Mouse (Mus musculus) small intestine, adult 2 months (tissue): ENCODE measurements at regions not wholly inside any gene's neighbourhood (a gene's known extent, or its start where the extent isn't known, plus 50 kb on each side); places are given as distances from the start of the nearest gene placed in this dataset.

ENCODE experiments used
- H3K27ac ChIP-seq: fragments of 200-500 bp; 2 replicates; pipeline ENCODE4 v1.5.1; 2012; ENCODE audit warnings: low read depth, low read length, control low read depth, inconsistent platforms; ENCODE audit not compliant: insufficient read depth
- H3K27me3 ChIP-seq: fragments of 200-500 bp; 2 replicates; pipeline ENCODE4 v1.6.1; 2012; ENCODE audit warnings: mild to moderate bottlenecking, moderate library complexity, low read length, inconsistent platforms; ENCODE audit not compliant: control insufficient read depth, insufficient read depth
- H3K36me3 ChIP-seq: fragments of 200-500 bp; 2 replicates; pipeline ENCODE4 v1.6.1; 2012; ENCODE audit warnings: mild to moderate bottlenecking, low read length, control low read depth, inconsistent platforms; ENCODE audit not compliant: control insufficient read depth, insufficient read depth
- H3K4me1 ChIP-seq: fragments of 200-500 bp; 2 replicates; pipeline ENCODE4 v1.6.1; 2012; ENCODE audit warnings: low read length, inconsistent platforms, mixed read lengths; ENCODE audit not compliant: control insufficient read depth, insufficient read depth, insufficient read length
- H3K4me3 ChIP-seq: fragments of 200-500 bp; 2 replicates; pipeline ENCODE4 v1.5.1; 2012; ENCODE audit warnings: low read depth, mild to moderate bottlenecking, control low read depth, inconsistent platforms, low read length, moderate library complexity
- CTCF ChIP-seq: fragments of 200-500 bp; IDR thresholded peaks from 2 replicates; pipeline ENCODE4 v1.5.1; 2012; ENCODE audit warnings: low read depth, mild to moderate bottlenecking, control low read depth, inconsistent platforms, low read length, moderate library complexity, mixed read lengths; ENCODE audit not compliant: insufficient replicate concordance, insufficient read length; ENCODE audit errors: extremely low read depth
- POLR2A ChIP-seq: fragments of 200-500 bp; IDR thresholded peaks from 2 replicates; pipeline ENCODE4 v1.6.1; 2012; ENCODE audit warnings: low read depth, mild to moderate bottlenecking, control low read depth, inconsistent platforms, low read length, moderate library complexity
- WGBS: fragments of 180-500 bp; shearing (Covaris S2); methylation state at CpG from one replicate; pipeline ENCODE4 v1.1.7; 2018; 5-methylcytosine and 5-hydroxymethylcytosine counted together

GRCm38 (mm10) chr13:101931882-101932281 lies 163.9 kb upstream of the Pik3r1 start:
- peaks cover 6% of the 10 kb centered on the region; the same call in 1 of the 2 replicates for H3K4me1 ChIP-seq
- no peak overlapping the region for H3K27ac ChIP-seq
- H3K36me3 ChIP-seq: no peaks in the 10 kb centered on the region
- H3K27me3 ChIP-seq: no peaks in the 10 kb centered on the region
- no peak for TF ChIP-seq CTCF
- no peak for TF ChIP-seq POLR2A
- no peak overlapping the region for H3K4me3 ChIP-seq
- 89% methylated on average over 1 of the region's 1 CpGs for WGBS

DNA sequence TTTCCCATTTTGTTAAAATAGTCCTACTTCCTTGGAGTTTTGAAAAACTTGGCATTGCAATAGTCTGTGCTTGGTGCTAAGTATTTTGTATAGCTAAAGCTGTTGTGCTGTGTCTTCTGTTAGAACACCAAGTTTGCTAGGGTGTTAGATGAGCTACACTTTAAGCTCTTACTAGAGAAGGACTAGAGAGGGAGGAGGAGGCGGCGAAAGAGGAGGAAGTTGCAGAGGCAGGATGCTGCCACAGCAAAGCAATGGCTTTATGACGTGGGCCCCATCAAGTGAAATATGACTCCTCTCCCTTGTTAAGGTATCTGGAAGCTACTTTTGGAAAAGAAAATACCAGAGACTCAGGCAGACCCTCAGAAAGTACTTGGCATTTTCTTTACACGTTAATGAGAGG lies 167.8 kb upstream of the Pik3r1 start:
- H3K27me3 ChIP-seq: no peaks in the 10 kb centered on the region
- no peaks in the 10 kb centered on the region for H3K36me3 ChIP-seq
- no peak overlapping the region for H3K27ac ChIP-seq
- TF ChIP-seq POLR2A (no peak), CTCF (no peak)
- no peak overlapping the region for H3K4me3 ChIP-seq
- H3K4me1 ChIP-seq: peaks cover 7% of the 10 kb centered on the region; the same call in 1 of the 2 replicates
- WGBS: 68% methylated on average over 4 of the region's 4 CpGs

DNA sequence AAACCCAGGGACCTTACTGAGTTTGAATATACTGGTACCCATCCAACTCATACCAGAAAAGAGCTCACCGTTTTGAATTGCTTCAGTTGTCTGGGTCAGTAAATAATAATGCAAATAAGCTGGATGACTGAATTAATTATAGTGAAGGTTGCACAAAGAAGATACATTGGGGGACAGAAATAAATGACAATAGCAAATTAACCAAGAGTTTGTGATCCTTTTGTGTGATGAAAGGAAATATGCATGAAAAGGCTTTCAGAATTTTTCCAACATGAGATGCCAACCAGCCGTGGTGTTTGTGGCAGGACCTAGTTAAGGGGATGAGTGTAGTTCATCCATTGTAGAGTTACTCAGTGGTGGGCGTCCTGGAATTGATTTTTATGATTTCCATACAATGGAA lies 186.5 kb upstream of the Pik3r1 start:
- TF ChIP-seq CTCF (no peak), POLR2A (no peak)
- no peaks in the 10 kb centered on the region for H3K27me3 ChIP-seq
- H3K4me3 ChIP-seq: no peak overlapping the region
- no peaks in the 10 kb centered on the region for H3K36me3 ChIP-seq
- no peak overlapping the region for H3K27ac ChIP-seq
- 88% methylated on average over 3 of the region's 3 CpGs for WGBS
- H3K4me1 ChIP-seq: peaks cover 6% of the 10 kb centered on the region; the same call in 1 of the 2 replicates

DNA sequence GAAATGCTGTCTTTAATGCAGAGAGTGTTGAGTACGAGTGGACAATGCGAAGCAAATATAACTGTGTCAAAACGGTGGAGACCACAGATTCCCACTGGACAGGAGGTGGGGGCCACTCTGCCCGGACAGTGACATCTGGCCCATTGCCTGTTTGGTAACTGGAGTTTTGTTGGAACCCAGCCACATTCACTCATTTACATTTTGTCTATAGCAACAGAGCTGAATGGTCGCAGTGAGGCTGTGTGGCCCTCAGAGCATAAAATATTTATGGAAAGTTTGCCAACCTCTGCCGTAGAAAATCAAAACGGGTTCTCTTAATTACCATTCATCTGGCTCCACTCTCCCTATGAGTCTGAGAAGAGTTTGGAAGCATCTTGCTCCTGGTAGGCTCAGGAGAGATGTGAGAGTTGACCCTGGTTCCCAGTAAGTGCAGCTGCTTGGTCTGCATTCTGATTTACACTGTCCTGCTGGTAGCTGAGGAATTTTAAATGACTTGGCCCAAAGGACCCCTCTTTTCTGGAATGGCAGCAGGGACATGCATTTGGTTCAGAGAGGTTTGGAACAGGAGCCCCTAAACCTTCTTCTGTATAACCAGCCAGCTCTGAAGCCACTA lies 187.9 kb upstream of the Pik3r1 start:
- Histone ChIP-seq H3K27me3 (no peaks in the 10 kb centered on the region), H3K27ac (no peak overlapping the region), H3K36me3 (no peaks in the 10 kb centered on the region), H3K4me3 (no peak overlapping the region), H3K4me1 (peaks cover 2% of the 10 kb centered on the region; the same call in 1 of the 2 replicates)
- TF ChIP-seq CTCF: no peak
- TF ChIP-seq POLR2A: no peak
- WGBS: 86% methylated on average over 7 of the region's 7 CpGs

GRCm38 (mm10) chr13:101957782-101958181 lies 189.8 kb upstream of the Pik3r1 start:
- WGBS: 76% methylated on average over 4 of the region's 4 CpGs
- H3K27ac ChIP-seq: no peak overlapping the region

DNA sequence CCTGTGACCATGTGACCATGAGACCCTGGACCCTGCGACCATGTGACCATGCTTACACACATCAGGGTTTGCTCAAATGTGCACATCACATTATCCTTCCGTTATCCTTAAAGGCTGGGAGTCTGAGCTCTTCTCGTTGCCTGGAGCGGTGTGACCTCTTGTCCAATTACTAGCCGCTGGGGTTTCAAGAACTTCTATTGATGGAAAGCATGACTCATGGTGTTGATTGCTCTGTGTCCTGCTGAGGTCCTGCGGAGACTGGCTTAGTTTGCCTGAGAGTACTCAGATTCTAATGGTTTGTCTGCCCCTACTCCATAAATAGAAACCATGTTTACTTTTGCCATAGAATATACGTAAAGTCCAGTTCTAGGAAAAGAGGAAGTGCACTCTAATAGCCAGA lies 197.5 kb upstream of the Pik3r1 start:
- 82% methylated on average over 7 of the region's 7 CpGs for WGBS
- Histone ChIP-seq H3K4me3 (no peak overlapping the region), H3K27me3 (no peaks in the 10 kb centered on the region), H3K27ac (0 out of 2 replicates have a peak overlapping the region, but pooled peaks have one; percentile 5), H3K4me1 (no peaks in the 10 kb centered on the region), H3K36me3 (no peaks in the 10 kb centered on the region)
- TF ChIP-seq CTCF (no peak), POLR2A (no peak)

More at GRCm38 (mm10) chr13:101957782-101958181, 189.8 kb upstream of the Pik3r1 start:
- Histone ChIP-seq H3K36me3 (no peaks in the 10 kb centered on the region), H3K27me3 (no peaks in the 10 kb centered on the region), H3K4me3 (no peak overlapping the region), H3K4me1 (no peaks in the 10 kb centered on the region)
- no peak for TF ChIP-seq POLR2A
- TF ChIP-seq CTCF: no peak

GRCm38 (mm10) chr13:101966799-101967397 lies 198.9 kb upstream of the Pik3r1 start:
- Histone ChIP-seq H3K4me1 (no peaks in the 10 kb centered on the region), H3K4me3 (no peak overlapping the region), H3K36me3 (no peaks in the 10 kb centered on the region), H3K27ac (no peak overlapping the region), H3K27me3 (no peaks in the 10 kb centered on the region)
- 77% methylated on average over 8 of the region's 8 CpGs for WGBS
- TF ChIP-seq POLR2A (no peak), CTCF (no peak)
